Mouse (Mus musculus) thymus, adult 2 months (tissue): Measurements from ENCODE around the gene Gpc6.

Experiments
- CTCF ChIP-seq: fragments of 200-500 bp; IDR thresholded peaks from 2 replicates; pipeline ENCODE4 v1.5.1; 2012; ENCODE audit warnings: mild to moderate bottlenecking, control low read depth, low read length, moderate library complexity, borderline replicate concordance; ENCODE audit not compliant: control insufficient read depth, poor library complexity, insufficient read depth; ENCODE audit errors: extremely low read depth
- POLR2A ChIP-seq: fragments of 200-500 bp; IDR thresholded peaks from 2 replicates; pipeline ENCODE4 v1.6.1; 2012; ENCODE audit warnings: mild to moderate bottlenecking, low read length, control low read depth, moderate library complexity; ENCODE audit not compliant: control insufficient read depth, poor library complexity, insufficient read depth; ENCODE audit errors: extremely low read depth

DNA sequence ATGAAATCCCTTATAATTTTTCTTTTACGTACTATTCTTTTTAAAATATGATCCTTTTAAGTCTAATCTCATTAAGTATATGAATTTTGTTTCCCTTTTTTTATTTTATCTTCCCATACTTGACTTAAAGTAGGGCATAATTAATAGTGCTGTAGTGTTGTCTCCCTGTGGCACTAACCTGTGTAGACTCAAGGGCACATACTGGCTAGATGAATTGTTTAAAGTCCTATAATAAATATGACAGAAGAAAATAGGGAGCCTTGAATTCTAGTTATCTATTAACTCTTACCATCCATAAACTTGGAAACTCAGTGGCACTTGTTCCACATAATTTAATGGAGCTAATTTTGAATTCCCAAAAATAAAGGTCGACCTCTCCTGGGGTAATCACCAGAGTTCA lies 268.2 kb downstream of the Gpc6 start:
- TF ChIP-seq CTCF (no peak), POLR2A (no peak)
